Mouse (Mus musculus): Measurements from ENCODE around the gene Uroc1. TPM values are rescaled to one million over a fixed set of nuclear protein-coding genes. Genes with fewer than 3 reads are reported as not detected.

Gene Uroc1
- polyA plus RNA-seq, 1 experiment from 2014 or later = not detected

DNA sequence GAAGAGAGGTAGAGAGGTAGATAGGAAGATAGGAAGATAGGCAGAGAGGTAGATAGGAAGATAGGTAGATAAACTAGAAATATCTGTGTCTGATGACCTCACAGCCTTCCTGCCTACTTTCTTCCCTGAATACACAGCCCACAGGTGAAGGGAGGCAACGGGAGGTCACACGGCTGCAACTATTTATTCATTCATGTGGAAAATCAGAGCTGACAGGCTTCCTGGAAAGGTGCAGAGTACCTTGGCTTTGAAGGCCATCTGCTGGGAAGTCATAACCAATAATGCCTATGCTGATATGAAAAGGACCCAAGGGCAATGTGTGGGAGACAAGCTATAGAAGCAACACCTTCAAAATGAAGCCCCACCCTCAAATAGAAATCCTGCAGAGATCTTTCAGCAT lies 9.3 kb downstream of the Uroc1 start:
- Histone ChIP-seq H3K9ac (ENCODE audit: low read depth, low read length) (no peak overlapping the region), H3K4me3 (ENCODE audit: low read depth, low read length) (no peak overlapping the region), H3K27ac (ENCODE audit: low read length) (no peak overlapping the region), H3K36me3 (ENCODE audit: control insufficient read depth, insufficient read depth, low read length) (no peaks in the 10 kb centered on the region), H3K4me1 (ENCODE audit: control insufficient read depth, insufficient read depth, low read length) (no peaks in the 10 kb centered on the region), H3K27me3 (ENCODE audit: control insufficient read depth, insufficient read depth, low read depth, low read length) (no peaks in the 10 kb centered on the region), H3K4me2 (ENCODE audit: low read length) (no peak overlapping the region), H3K9me3 (replicated peaks; ENCODE audit: control insufficient read depth, low read length, poor library complexity, severe bottlenecking) (no peaks in the 10 kb centered on the region)
- WGBS = 73% methylated on average over 2 of the region's 2 CpGs
- no peak for ATAC-seq

GRCm38 (mm10) chr6:90347183-90347582 lies 14.1 kb downstream of the Uroc1 start:
- Histone ChIP-seq H3K4me1 (ENCODE audit: control insufficient read depth, insufficient read depth, low read length) (no peaks in the 10 kb centered on the region), H3K9ac (ENCODE audit: low read depth, low read length) (no peak overlapping the region), H3K27ac (ENCODE audit: low read length) (no peak overlapping the region), H3K9me3 (replicated peaks; ENCODE audit: control insufficient read depth, low read length, poor library complexity, severe bottlenecking) (no peaks in the 10 kb centered on the region), H3K4me3 (ENCODE audit: low read depth, low read length) (no peak overlapping the region), H3K4me2 (ENCODE audit: low read length) (no peak overlapping the region), H3K36me3 (ENCODE audit: control insufficient read depth, insufficient read depth, low read length) (no peaks in the 10 kb centered on the region), H3K27me3 (ENCODE audit: control insufficient read depth, insufficient read depth, low read depth, low read length) (no peaks in the 10 kb centered on the region)
- no peak for ATAC-seq
- 90% methylated on average over 4 of the region's 4 CpGs for whole genome bisulfite sequencing

- 81% methylated on average over 4 of the region's 4 CpGs for WGBS
- Histone ChIP-seq H3K27me3 (ENCODE audit: control insufficient read depth, insufficient read depth, low read depth, low read length) (no peaks in the 10 kb centered on the region), H3K36me3 (ENCODE audit: control insufficient read depth, insufficient read depth, low read length) (no peaks in the 10 kb centered on the region), H3K9ac (ENCODE audit: low read depth, low read length) (no peak overlapping the region), H3K9me3 (replicated peaks; ENCODE audit: control insufficient read depth, low read length, poor library complexity, severe bottlenecking) (no peaks in the 10 kb centered on the region), H3K4me2 (ENCODE audit: low read length) (no peak overlapping the region), H3K27ac (ENCODE audit: low read length) (no peak overlapping the region), H3K4me3 (ENCODE audit: low read depth, low read length) (no peak overlapping the region), H3K4me1 (ENCODE audit: control insufficient read depth, insufficient read depth, low read length) (no peaks in the 10 kb centered on the region)
- ATAC-seq = no peak
Observed at GRCm38 (mm10) chr6:90348500-90348899, 15.4 kb downstream of the Uroc1 start.

- Histone ChIP-seq H3K36me3 (ENCODE audit: control insufficient read depth, insufficient read depth, low read length) (no peaks in the 10 kb centered on the region), H3K4me1 (ENCODE audit: control insufficient read depth, insufficient read depth, low read length) (no peaks in the 10 kb centered on the region), H3K9me3 (replicated peaks; ENCODE audit: control insufficient read depth, low read length, poor library complexity, severe bottlenecking) (no peaks in the 10 kb centered on the region), H3K4me3 (ENCODE audit: low read depth, low read length) (no peak overlapping the region), H3K27ac (ENCODE audit: low read length) (no peak overlapping the region), H3K27me3 (ENCODE audit: control insufficient read depth, insufficient read depth, low read depth, low read length) (no peaks in the 10 kb centered on the region), H3K9ac (ENCODE audit: low read depth, low read length) (no peak overlapping the region), H3K4me2 (ENCODE audit: low read length) (no peak overlapping the region)
- WGBS = 58% methylated on average over 2 of the region's 2 CpGs
- ATAC-seq = no peak
Observed at GRCm38 (mm10) chr6:90350011-90350410, 16.9 kb downstream of the Uroc1 start.

DNA sequence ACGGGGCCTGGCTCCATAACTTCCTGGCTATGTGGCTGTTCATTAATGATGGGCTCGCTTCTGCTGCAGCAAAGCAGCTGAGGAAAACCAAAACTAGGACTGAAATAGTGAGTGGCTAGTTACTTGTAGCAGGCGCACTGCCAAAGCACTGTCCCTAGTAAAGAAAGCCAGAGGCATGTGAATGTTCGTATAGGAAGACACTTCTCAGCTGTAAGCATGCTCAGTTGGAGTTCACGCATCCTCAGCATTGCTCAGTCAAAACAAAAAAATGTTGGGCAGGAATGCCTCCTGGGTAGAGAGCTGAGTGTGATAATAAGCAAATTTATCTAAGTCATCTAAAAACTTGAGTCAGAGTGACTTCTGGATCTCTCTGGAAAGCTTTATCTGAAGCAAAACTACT lies 25.1 kb downstream of the Uroc1 start:
- H3K36me3 ChIP-seq (ENCODE audit: control insufficient read depth, insufficient read depth, low read length) = no peaks in the 10 kb centered on the region
- no peaks in the 10 kb centered on the region for H3K9me3 ChIP-seq (replicated peaks; ENCODE audit: control insufficient read depth, low read length, poor library complexity, severe bottlenecking)
- 67% methylated on average over 5 of the region's 5 CpGs for WGBS
- H3K4me1 ChIP-seq (ENCODE audit: control insufficient read depth, insufficient read depth, low read length) = no peaks in the 10 kb centered on the region; the same call in 1 of the 2 replicates
- H3K4me3 ChIP-seq (ENCODE audit: low read depth, low read length) = no peak overlapping the region
- no peak overlapping the region for H3K9ac ChIP-seq (ENCODE audit: low read depth, low read length)
- H3K27me3 ChIP-seq (ENCODE audit: control insufficient read depth, insufficient read depth, low read depth, low read length) = no peaks in the 10 kb centered on the region
- ATAC-seq = no peak
- H3K4me2 ChIP-seq (ENCODE audit: low read length) = no peak overlapping the region
- H3K27ac ChIP-seq (ENCODE audit: low read length) = no peak overlapping the region

DNA sequence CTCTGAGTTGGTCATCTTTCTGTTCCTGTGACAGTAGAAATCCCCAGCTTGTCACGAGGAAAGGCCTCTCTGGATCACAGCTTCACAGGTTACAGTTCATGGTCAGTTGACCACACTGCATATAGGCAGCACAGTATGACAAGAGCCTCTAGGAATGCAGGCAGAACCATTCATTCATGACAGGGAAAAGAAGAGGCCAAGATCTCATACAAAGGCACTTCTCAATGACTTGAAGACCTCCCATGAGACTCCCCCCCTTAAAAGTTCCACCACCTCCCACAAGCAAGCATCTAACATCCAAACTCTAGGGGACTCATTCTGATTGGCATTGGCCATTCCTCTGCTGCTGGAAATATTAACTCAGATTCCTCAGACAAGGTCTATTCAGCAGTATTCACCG lies 26.4 kb downstream of the Uroc1 start:
- Histone ChIP-seq H3K36me3 (ENCODE audit: control insufficient read depth, insufficient read depth, low read length) (no peaks in the 10 kb centered on the region), H3K9me3 (replicated peaks; ENCODE audit: control insufficient read depth, low read length, poor library complexity, severe bottlenecking) (no peaks in the 10 kb centered on the region), H3K27ac (ENCODE audit: low read length) (no peak overlapping the region), H3K9ac (ENCODE audit: low read depth, low read length) (no peak overlapping the region), H3K4me3 (ENCODE audit: low read depth, low read length) (no peak overlapping the region), H3K4me2 (ENCODE audit: low read length) (no peak overlapping the region), H3K27me3 (ENCODE audit: control insufficient read depth, insufficient read depth, low read depth, low read length) (no peaks in the 10 kb centered on the region), H3K4me1 (ENCODE audit: control insufficient read depth, insufficient read depth, low read length) (no peaks in the 10 kb centered on the region; the same call in 1 of the 2 replicates)
- 67% methylated on average over 2 of the region's 2 CpGs for WGBS
- ATAC-seq = no peak

GRCm38 (mm10) chr6:90360024-90360781 lies 27.1 kb downstream of the Uroc1 start:
- H3K4me2 ChIP-seq (ENCODE audit: low read length) = no peak overlapping the region
- peak; percentile 68 for ATAC-seq
- no peaks in the 10 kb centered on the region; the same call in 1 of the 2 replicates for H3K4me1 ChIP-seq (ENCODE audit: control insufficient read depth, insufficient read depth, low read length)
- H3K9ac ChIP-seq (ENCODE audit: low read depth, low read length) = no peak overlapping the region
- no peaks in the 10 kb centered on the region for H3K27me3 ChIP-seq (ENCODE audit: control insufficient read depth, insufficient read depth, low read depth, low read length)
- no peaks in the 10 kb centered on the region for H3K9me3 ChIP-seq (replicated peaks; ENCODE audit: control insufficient read depth, low read length, poor library complexity, severe bottlenecking)
- no peaks in the 10 kb centered on the region for H3K36me3 ChIP-seq (ENCODE audit: control insufficient read depth, insufficient read depth, low read length)
- 52% methylated on average over 7 of the region's 7 CpGs for WGBS
- H3K4me3 ChIP-seq (ENCODE audit: low read depth, low read length) = no peak overlapping the region
- H3K27ac ChIP-seq (ENCODE audit: low read length) = no peak overlapping the region

DNA sequence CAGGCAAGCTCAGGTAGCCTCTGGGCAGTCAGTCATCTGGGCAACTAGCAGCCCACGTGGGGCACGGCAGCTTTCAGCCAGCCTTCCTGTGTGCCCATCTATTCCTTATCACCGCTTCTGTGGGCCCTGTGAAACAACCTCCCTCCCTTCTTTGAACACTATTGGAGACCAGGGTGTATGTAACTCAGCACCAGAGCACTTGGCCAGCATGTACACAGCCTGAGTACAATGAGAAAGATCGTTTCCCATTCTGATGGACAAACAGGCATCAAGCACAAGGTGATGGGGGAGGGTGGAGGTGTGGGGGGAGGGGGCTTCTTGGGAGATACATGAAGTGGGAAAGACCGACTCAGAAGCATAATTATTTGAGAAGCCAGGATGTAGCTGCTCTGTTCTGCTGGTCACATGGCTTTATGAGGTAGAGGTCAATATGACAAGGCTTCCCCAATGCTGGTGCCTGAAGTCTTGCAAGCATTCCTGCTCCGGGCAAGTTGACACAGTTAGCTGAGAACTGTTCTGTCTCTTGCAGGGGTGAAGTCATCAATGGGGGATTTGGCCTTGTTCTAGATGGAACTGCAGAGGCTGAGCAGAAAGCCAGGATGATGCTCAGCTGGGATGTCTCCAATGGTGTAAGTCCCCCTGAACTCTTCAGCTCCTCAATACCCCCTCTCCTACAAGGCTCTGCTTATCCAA lies 28.0 kb downstream of the Uroc1 start:
- ATAC-seq = no peak
- H3K4me1 ChIP-seq (ENCODE audit: control insufficient read depth, insufficient read depth, low read length) = no peaks in the 10 kb centered on the region; the same call in 1 of the 2 replicates
- 92% methylated on average over 6 of the region's 6 CpGs for whole genome bisulfite sequencing

GRCm38 (mm10) chr6:90363301-90363700 lies 30.2 kb downstream of the Uroc1 start:
- ATAC-seq = no peak
- H3K9ac ChIP-seq (ENCODE audit: low read depth, low read length) = no peak overlapping the region
- no peaks in the 10 kb centered on the region; the same call in 1 of the 2 replicates for H3K4me1 ChIP-seq (ENCODE audit: control insufficient read depth, insufficient read depth, low read length)
- no peak overlapping the region for H3K4me2 ChIP-seq (ENCODE audit: low read length)
- no peaks in the 10 kb centered on the region for H3K36me3 ChIP-seq (ENCODE audit: control insufficient read depth, insufficient read depth, low read length)
- H3K27me3 ChIP-seq (ENCODE audit: control insufficient read depth, insufficient read depth, low read depth, low read length) = no peaks in the 10 kb centered on the region
- H3K4me3 ChIP-seq (ENCODE audit: low read depth, low read length) = no peak overlapping the region
- WGBS = 89% methylated on average over 5 of the region's 5 CpGs
- H3K9me3 ChIP-seq (replicated peaks; ENCODE audit: control insufficient read depth, low read length, poor library complexity, severe bottlenecking) = no peaks in the 10 kb centered on the region
- H3K27ac ChIP-seq (ENCODE audit: low read length) = no peak overlapping the region

More for the DNA sequence above, 28.0 kb downstream of the Uroc1 start:
- H3K4me3 ChIP-seq (ENCODE audit: low read depth, low read length) = no peak overlapping the region
- H3K27ac ChIP-seq (ENCODE audit: low read length) = no peak overlapping the region
- no peak overlapping the region for H3K9ac ChIP-seq (ENCODE audit: low read depth, low read length)
- no peaks in the 10 kb centered on the region for H3K27me3 ChIP-seq (ENCODE audit: control insufficient read depth, insufficient read depth, low read depth, low read length)
- no peaks in the 10 kb centered on the region for H3K36me3 ChIP-seq (ENCODE audit: control insufficient read depth, insufficient read depth, low read length)
- H3K4me2 ChIP-seq (ENCODE audit: low read length) = no peak overlapping the region
- no peaks in the 10 kb centered on the region for H3K9me3 ChIP-seq (replicated peaks; ENCODE audit: control insufficient read depth, low read length, poor library complexity, severe bottlenecking)

Data from midbrain, embryonic 16.5 days (tissue).